ENCODE assay signal across 9 mouse cellular contexts in genomic region chr11:50713610-50714202, GRCm38 (mm10).
DNase-seq lines count a peak whose midpoint lies in the region; ATAC-seq and TF ChIP-seq lines count a peak whose summit lies in the region.
"Had no signal": no experiment of that assay in that cellular context is flagged by ENCODE, and none has a peak within 500 bp of the region (broad histone marks: within the 10 kb centered on the region; RNA-seq: fewer than 3 reads in every experiment).

No protein-coding gene starts in this region.

- H3K4me2 ChIP-seq in lung, embryonic 16.5 days (ENCODE audit: low read depth, low read length) = peak overlapping the region; percentile 23; the same call in 1 of the 2 replicates
- H3K4me2 ChIP-seq in intestine, postnatal 0 days (replicated peaks; ENCODE audit: low read depth) = peak overlapping the region; percentile 44
- H3K4me2 ChIP-seq: liver, embryonic 15.5 days had no signal

- H3K27me3 ChIP-seq in lung, embryonic 16.5 days (ENCODE audit: control insufficient read depth, insufficient read depth, low read depth, low read length) = no peaks in the 10 kb centered on the region
- H3K27me3 ChIP-seq in embryonic facial prominence, embryonic 10.5 days (replicated peaks; ENCODE audit: low read depth, poor library complexity, severe bottlenecking) = no peaks in the 10 kb centered on the region
- H3K27me3 ChIP-seq in intestine, postnatal 0 days (replicated peaks; ENCODE audit: control insufficient read depth, insufficient read depth, low read length) = no peaks in the 10 kb centered on the region
- H3K27me3 ChIP-seq: liver, embryonic 15.5 days had no signal

- H3K27ac ChIP-seq in lung, embryonic 16.5 days (ENCODE audit: low read length) = no peak overlapping the region
- no peak overlapping the region for H3K27ac ChIP-seq in embryonic facial prominence, embryonic 10.5 days (replicated peaks)
- H3K27ac ChIP-seq in intestine, postnatal 0 days (ENCODE audit: low read depth, low read length) = no peak overlapping the region
- H3K27ac ChIP-seq: liver, embryonic 15.5 days had no signal

- H3K9ac ChIP-seq in lung, embryonic 16.5 days (ENCODE audit: low read length) = no peak overlapping the region
- H3K9ac ChIP-seq in intestine, postnatal 0 days (ENCODE audit: low read depth, low read length) = no peak overlapping the region
- H3K9ac ChIP-seq: liver, embryonic 15.5 days had no signal

- no peak for TF ChIP-seq CTCF in intestine, postnatal 0 days (IDR thresholded peaks at IDR 0.05; ENCODE audit: low read depth)

- no peaks in the 10 kb centered on the region for H3K36me3 ChIP-seq in lung, embryonic 16.5 days (ENCODE audit: control insufficient read depth, insufficient read depth, low read length)
- H3K36me3 ChIP-seq in embryonic facial prominence, embryonic 10.5 days (replicated peaks) = no peaks in the 10 kb centered on the region
- H3K36me3 ChIP-seq in intestine, postnatal 0 days (ENCODE audit: control insufficient read depth, insufficient read depth) = no peaks in the 10 kb centered on the region
- H3K36me3 ChIP-seq: liver, embryonic 15.5 days had no signal

- 30% methylated on average over 21 of the region's 21 CpGs for WGBS in lung, embryonic 16.5 days
- 35% methylated on average over 21 of the region's 21 CpGs for WGBS in embryonic facial prominence, embryonic 10.5 days
- 32% methylated on average over 21 of the region's 21 CpGs for WGBS in intestine, postnatal 0 days

- no peak overlapping the region for H3K4me3 ChIP-seq in lung, embryonic 16.5 days (ENCODE audit: low read length)
- peak overlapping the region; percentile 22; the same call in 1 of the 2 replicates for H3K4me3 ChIP-seq in embryonic facial prominence, embryonic 10.5 days
- H3K4me3 ChIP-seq in intestine, postnatal 0 days (ENCODE audit: low read depth, low read length) = no peak overlapping the region
- H3K4me3 ChIP-seq: liver, embryonic 15.5 days had no signal

- no peak; the same call in 1 of the 2 replicates for ATAC-seq in lung, embryonic 16.5 days (ENCODE audit: low read depth)
- ATAC-seq in intestine, postnatal 0 days = peak; percentile 65; the same call in 1 of the 2 replicates

- peaks cover 9% of the 10 kb centered on the region; the same call in 1 of the 2 replicates for H3K4me1 ChIP-seq in lung, embryonic 16.5 days (replicated peaks; ENCODE audit: control insufficient read depth, insufficient read depth, low read length)
- peaks cover 35% of the 10 kb centered on the region for H3K4me1 ChIP-seq in embryonic facial prominence, embryonic 10.5 days
- no peaks in the 10 kb centered on the region for H3K4me1 ChIP-seq in intestine, postnatal 0 days (replicated peaks; ENCODE audit: control insufficient read depth, insufficient read depth, low read length)
- H3K4me1 ChIP-seq: liver, embryonic 15.5 days had no signal

- DNase-seq in lung, postnatal 36 days = no peak
- DNase-seq in embryonic facial prominence, embryonic 10.5 days (ENCODE audit: low spot score) = peak; percentile 59
- DNase-seq in retina, embryonic 14.5 days (ENCODE audit: low spot score) = peak; percentile 56
- no peak for DNase-seq in layer of hippocampus, adult 9-10 months (ENCODE audit: low spot score)
- DNase-seq in Muller cell, postnatal 12 days (ENCODE audit: inconsistent ontology term) = no peak
- no peak for DNase-seq in layer of hippocampus, adult 18-20 months (ENCODE audit: low spot score in 2 of 2)

- H3K9me3 ChIP-seq in lung, embryonic 16.5 days (ENCODE audit: control insufficient read depth, low read length) = no peaks in the 10 kb centered on the region
- no peaks in the 10 kb centered on the region for H3K9me3 ChIP-seq in embryonic facial prominence, embryonic 10.5 days
- no peaks in the 10 kb centered on the region for H3K9me3 ChIP-seq in intestine, postnatal 0 days (ENCODE audit: control insufficient read depth)
- H3K9me3 ChIP-seq: liver, embryonic 15.5 days had no signal

Comparison
In these comparisons a context has a peak if more than half of its experiments do, and no peak if none do; other contexts are left out.
1. DNase-seq: peak in embryonic facial prominence, embryonic 10.5 days (single experiment) and retina, embryonic 14.5 days (single experiment); none in lung, postnatal 36 days (single experiment), layer of hippocampus, adult 9-10 months (single experiment), Muller cell, postnatal 12 days (single experiment) and layer of hippocampus, adult 18-20 months (0 of 2).